31 mouse cellular contexts compared by ENCODE assay signal in the genomic region with DNA sequence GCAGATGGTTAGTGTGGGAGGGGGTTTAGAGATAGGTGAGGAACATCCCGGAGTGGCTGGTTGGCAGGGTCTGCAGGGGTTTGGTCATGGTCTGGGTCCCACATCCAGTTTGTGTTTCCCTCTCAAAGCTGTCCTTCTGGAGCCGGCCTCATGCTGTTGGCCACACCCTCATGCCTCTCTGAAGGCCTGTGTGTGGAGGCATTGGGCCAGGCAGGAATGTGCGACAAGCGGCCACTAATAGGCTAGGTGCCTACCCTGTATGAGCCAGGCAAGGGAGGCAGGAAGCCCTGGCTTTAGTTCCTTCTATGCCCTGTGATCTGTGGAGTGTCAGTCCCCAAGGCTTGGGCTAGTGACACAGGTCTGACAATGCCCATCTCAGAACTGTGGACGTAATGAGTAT. TPM values are rescaled to one million over a fixed set of nuclear protein-coding genes. Genes with fewer than 3 reads are reported as not detected.
A peak's percentile ranks its signal among the peaks of the same experiment; 100 is the strongest.
DNase-seq lines count a peak whose midpoint lies in the region; TF ChIP-seq lines count a peak whose summit lies in the region.
"Had no signal": no experiment of that assay in that cellular context is flagged by ENCODE, and none has a peak within 500 bp of the region (broad histone marks: within the 10 kb centered on the region; RNA-seq: fewer than 3 reads in every experiment).

No protein-coding gene starts in this region.

- 62% methylated on average over 5 of the region's 5 CpGs for WGBS in heart, embryonic 10.5 days

- H3K4me1 ChIP-seq in heart, embryonic 10.5 days = peaks cover 39% of the 10 kb centered on the region
- H3K4me1 ChIP-seq: embryonic facial prominence, embryonic 15.5 days; forebrain, embryonic 12.5 days had no signal

- no peak for DNase-seq in heart, embryonic 10.5 days (ENCODE audit: low spot score)
- DNase-seq in heart, postnatal 4 days = no peak
- peak; percentile 60 to 74 for DNase-seq in lung, adult 18-20 months
- DNase-seq in lung, postnatal 4 days = no peak
- DNase-seq in lung, postnatal 10 days = peak; percentile 40
- no peak for DNase-seq in lung, postnatal 14 days
- DNase-seq in lung, postnatal 36 days = peak; percentile 73
- no peak for DNase-seq in gastrocnemius, adult 2 months
- DNase-seq: adrenal gland, adult 8-10 months; adrenal gland, postnatal 14 days; adrenal gland, postnatal 36 days; B cell, adult 2 months; cerebellum, adult 11 months; cerebellum, adult 18-20 months; cerebellum, adult 8-10 months; cerebellum, adult 9-11 months; cerebellum, postnatal 14 days; cerebellum, postnatal 36 days; embryo, embryonic 11 days had no signal

- H3K36me3 ChIP-seq in heart, embryonic 10.5 days = no peaks in the 10 kb centered on the region
- H3K36me3 ChIP-seq: embryonic facial prominence, embryonic 15.5 days; forebrain, embryonic 12.5 days; G1E had no signal

- TF ChIP-seq CTCF in gastrocnemius, adult 2 months (IDR thresholded peaks at IDR 0.05) = no peak

- peaks cover 10% of the 10 kb centered on the region; the same call in 1 of the 2 replicates for H3K27me3 ChIP-seq in heart, embryonic 10.5 days (ENCODE audit: insufficient read depth, poor library complexity, severe bottlenecking)
- H3K27me3 ChIP-seq: embryonic facial prominence, embryonic 13.5 days; embryonic facial prominence, embryonic 15.5 days; forebrain, embryonic 12.5 days; Patski had no signal

- no peaks in the 10 kb centered on the region for H3K9me3 ChIP-seq in heart, embryonic 10.5 days
- H3K9me3 ChIP-seq: embryonic facial prominence, embryonic 13.5 days; embryonic facial prominence, embryonic 15.5 days; forebrain, embryonic 10.5 days; forebrain, embryonic 12.5 days had no signal

- peak overlapping the region; percentile 59; the same call in 1 of the 2 replicates for H3K27ac ChIP-seq in heart, embryonic 10.5 days
- H3K27ac ChIP-seq in gastrocnemius, adult 2 months = no peak overlapping the region
- H3K27ac ChIP-seq: embryonic facial prominence, embryonic 13.5 days; embryonic facial prominence, embryonic 15.5 days; forebrain, embryonic 10.5 days; forebrain, embryonic 12.5 days had no signal

- intact Hi-C loops in gastrocnemius, adult 2 months (cut with DNase I) = loop anchor here (2.0 kb wide), 1 partner anchor 14 kb away; no protein-coding TSS in a partner anchor

- H3K4me3 ChIP-seq in heart, embryonic 10.5 days = no peak overlapping the region
- H3K4me3 ChIP-seq in gastrocnemius, adult 2 months = no peak overlapping the region
- H3K4me3 ChIP-seq: embryonic facial prominence, embryonic 13.5 days; embryonic facial prominence, embryonic 15.5 days; erythroblast, embryonic 14.5 days; forebrain, embryonic 10.5 days; forebrain, embryonic 12.5 days had no signal

RNA-seq across cellular contexts. Expression of a gene that starts 14.5 kb away (rescaled TPM):
- polyA plus RNA-seq in heart, embryonic 10.5 days (2016; fragmentation: Nextera tagmentation; extraction: Ambion mirVana) = 8.7 and 13.5 TPM in 2 replicates
- total RNA-seq in heart, postnatal 4 days (2021) = 10 to 100 TPM; 50.0 to 52.8 TPM
- under 1 TPM; 0.15 to 0.70 TPM for total RNA-seq in gastrocnemius, adult 2 months (2021)
- total RNA-seq: CH12.LX; common myeloid progenitor, adult 5-6 weeks had no signal
- polyA plus RNA-seq: activated CD4-positive, CD25-positive, alpha-beta regulatory T cell, adult 4 months; CD4-positive, CD25-positive, alpha-beta regulatory T cell, adult 4 months had no signal

RNA-seq across cellular contexts. Expression of a gene that starts 24.5 kb away (rescaled TPM):
- 125 and 140 TPM in 2 replicates for polyA plus RNA-seq in heart, embryonic 10.5 days (2016; fragmentation: Nextera tagmentation; extraction: Ambion mirVana)
- total RNA-seq in heart, postnatal 4 days (2021) = 100 to 1,000 TPM; 100 to 113 TPM
- 100 to 1,000 TPM in 1 of 2 experiments, 10 to 100 TPM in 1; 86.9 to 109 TPM for total RNA-seq in gastrocnemius, adult 2 months (2021)

RNA-seq across cellular contexts. Expression of a gene that starts 42.8 kb away (rescaled TPM):
- polyA plus RNA-seq in heart, embryonic 10.5 days (2016; fragmentation: Nextera tagmentation; extraction: Ambion mirVana) = 27.7 and 33.2 TPM in 2 replicates
- total RNA-seq in heart, postnatal 4 days (2021) = 10 to 100 TPM; 11.6 to 13.3 TPM
- 10 to 100 TPM; 10.6 to 10.8 TPM for total RNA-seq in gastrocnemius, adult 2 months (2021)

RNA-seq across cellular contexts. Expression of a gene that starts 45.0 kb away (rescaled TPM):
- 0.09 TPM in 1 of 2 replicates, not detected in the other for polyA plus RNA-seq in heart, embryonic 10.5 days (2016; fragmentation: Nextera tagmentation; extraction: Ambion mirVana)
- not detected for total RNA-seq in heart, postnatal 4 days (2021)
- not detected for total RNA-seq in gastrocnemius, adult 2 months (2021)
- total RNA-seq: adrenal gland, adult 18-20 months; adrenal gland, postnatal 14 days; adrenal gland, postnatal 36 days; common myeloid progenitor, adult 5-6 weeks had no signal
- polyA plus RNA-seq: activated CD4-positive, CD25-positive, alpha-beta regulatory T cell, adult 4 months; CD4-positive, CD25-positive, alpha-beta regulatory T cell, adult 4 months; G1E had no signal

Comparison
In these comparisons a context has a peak if more than half of its experiments do, and no peak if none do; other contexts are left out.
1. DNase-seq: peak in lung, adult 18-20 months (2 of 2), lung, postnatal 10 days (single experiment) and lung, postnatal 36 days (single experiment); none in heart, embryonic 10.5 days (single experiment), heart, postnatal 4 days (single experiment), lung, postnatal 4 days (0 of 2), lung, postnatal 14 days (single experiment) and gastrocnemius, adult 2 months (single experiment).
2. RNA of a gene that starts 14.5 kb away (total RNA-seq): 50.0 to 52.8 TPM in heart, postnatal 4 days; 0.15 to 0.70 TPM in gastrocnemius, adult 2 months; every median in the first group is over 10 times any median in the second.